Mouse (Mus musculus): ENCODE data around the gene Ctsw. TPM values are rescaled to one million over a fixed set of nuclear protein-coding genes. Genes with fewer than 3 reads are reported as not detected.
"Not testable (repeated sequence)": the region's sequence is repeated elsewhere in the genome, so short reads cannot be mapped to it uniquely, and the experiment has no call there.

The Ctsw gene
- polyA plus RNA-seq, 1 experiment from 2014 or later: 0.84 TPM

DNA sequence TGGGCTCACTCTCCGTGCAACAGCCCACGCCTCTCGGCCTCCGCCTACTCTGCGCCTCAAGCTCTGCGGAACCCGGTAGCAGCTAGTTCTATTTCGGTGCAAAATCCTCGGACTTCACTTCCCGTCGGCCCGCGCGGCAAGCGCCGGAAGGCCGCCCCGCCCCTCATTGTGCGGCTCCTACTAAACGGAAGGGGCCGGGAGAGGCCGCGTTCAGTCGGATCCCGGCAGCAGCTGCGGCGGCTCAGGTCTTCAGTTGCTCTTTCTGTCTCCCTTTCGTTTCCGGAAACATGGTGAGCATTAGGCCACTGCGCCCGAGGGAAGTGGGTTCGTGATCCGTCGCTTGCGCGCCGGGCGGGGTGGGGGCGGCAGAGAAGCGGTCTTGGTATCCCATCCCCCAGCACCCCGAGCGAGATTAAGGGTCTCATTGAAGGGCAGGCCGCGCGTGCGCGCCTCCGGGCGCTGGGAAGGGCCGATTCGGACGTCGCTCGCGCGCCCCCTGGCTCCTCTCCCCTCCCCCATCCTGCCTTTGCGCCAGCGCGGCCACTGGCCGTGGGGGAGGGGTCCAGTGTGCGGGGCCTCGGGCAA is 22.1 kb upstream of the Ctsw start, which contains the start of gene Cfl1:
TSS of gene Cfl1 (plus strand) at position 143 of the 585 bp plus-strand sequence.
- H3K36me3 ChIP-seq (ENCODE audit: control insufficient read depth, insufficient read depth, low read length): peaks cover 22% of the 10 kb centered on the region
- no peaks in the 10 kb centered on the region for H3K9me3 ChIP-seq (replicated peaks; ENCODE audit: control insufficient read depth, low read length)
- H3K4me2 ChIP-seq: peak within 1 kb of the TSS; percentile 82
- peaks cover 19% of the 10 kb centered on the region for H3K4me1 ChIP-seq (ENCODE audit: control insufficient read depth, insufficient read depth, low read length)
- H3K9ac ChIP-seq (ENCODE audit: low read depth, low read length): peak within 1 kb of the TSS; percentile 95
- peak within 1 kb of the TSS; percentile 90 for H3K4me3 ChIP-seq (ENCODE audit: low read depth, low read length)
- no peaks in the 10 kb centered on the region for H3K27me3 ChIP-seq (ENCODE audit: control insufficient read depth, insufficient read depth, low read length)
- peak; percentile 57 for ATAC-seq (replicated peaks; ENCODE audit: insufficient number of reproducible peaks, low FRiP score, low TSS enrichment)
- under 1% methylated on average over 54 of the region's 62 CpGs for WGBS (ENCODE audit: insufficient replicate concordance)
- peak within 1 kb of the TSS; percentile 100 for H3K27ac ChIP-seq (ENCODE audit: low read depth, low read length)

DNA sequence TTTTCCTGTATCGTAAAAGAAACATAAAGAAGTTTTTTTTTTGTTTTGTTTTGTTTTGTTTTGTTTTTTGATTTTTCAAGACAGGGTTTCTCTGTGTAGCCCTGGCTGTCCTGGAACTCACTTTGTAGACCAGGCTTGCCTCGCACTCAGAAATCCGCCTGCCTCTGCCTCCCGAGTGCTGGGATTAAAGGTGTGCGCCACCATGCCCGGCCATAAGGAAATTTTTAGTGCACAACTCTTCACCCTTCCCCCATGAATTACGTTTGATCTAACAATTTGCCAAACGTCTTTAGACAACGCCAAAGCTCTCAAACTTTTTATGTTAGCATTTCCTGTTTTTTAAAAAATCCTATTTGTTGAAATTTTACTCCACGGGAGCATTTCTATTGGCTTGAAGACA is 21.4 kb upstream of the Ctsw start:
- H3K4me2 ChIP-seq: peak overlapping the region; percentile 82
- not testable (repeated sequence) for H3K9me3 ChIP-seq (replicated peaks; ENCODE audit: control insufficient read depth, low read length); ATAC-seq (replicated peaks; ENCODE audit: insufficient number of reproducible peaks, low FRiP score, low TSS enrichment); H3K9ac ChIP-seq (ENCODE audit: low read depth, low read length); H3K27me3 ChIP-seq (ENCODE audit: control insufficient read depth, insufficient read depth, low read length)
- H3K36me3 ChIP-seq (ENCODE audit: control insufficient read depth, insufficient read depth, low read length): peaks cover 23% of the 10 kb centered on the region
- peak overlapping the region; percentile 100 for H3K27ac ChIP-seq (ENCODE audit: low read depth, low read length)
- H3K4me1 ChIP-seq (ENCODE audit: control insufficient read depth, insufficient read depth, low read length): peaks cover 19% of the 10 kb centered on the region
- WGBS (ENCODE audit: insufficient replicate concordance): 47% methylated on average over 10 of the region's 10 CpGs
- peak overlapping the region; percentile 90 for H3K4me3 ChIP-seq (ENCODE audit: low read depth, low read length)

DNA sequence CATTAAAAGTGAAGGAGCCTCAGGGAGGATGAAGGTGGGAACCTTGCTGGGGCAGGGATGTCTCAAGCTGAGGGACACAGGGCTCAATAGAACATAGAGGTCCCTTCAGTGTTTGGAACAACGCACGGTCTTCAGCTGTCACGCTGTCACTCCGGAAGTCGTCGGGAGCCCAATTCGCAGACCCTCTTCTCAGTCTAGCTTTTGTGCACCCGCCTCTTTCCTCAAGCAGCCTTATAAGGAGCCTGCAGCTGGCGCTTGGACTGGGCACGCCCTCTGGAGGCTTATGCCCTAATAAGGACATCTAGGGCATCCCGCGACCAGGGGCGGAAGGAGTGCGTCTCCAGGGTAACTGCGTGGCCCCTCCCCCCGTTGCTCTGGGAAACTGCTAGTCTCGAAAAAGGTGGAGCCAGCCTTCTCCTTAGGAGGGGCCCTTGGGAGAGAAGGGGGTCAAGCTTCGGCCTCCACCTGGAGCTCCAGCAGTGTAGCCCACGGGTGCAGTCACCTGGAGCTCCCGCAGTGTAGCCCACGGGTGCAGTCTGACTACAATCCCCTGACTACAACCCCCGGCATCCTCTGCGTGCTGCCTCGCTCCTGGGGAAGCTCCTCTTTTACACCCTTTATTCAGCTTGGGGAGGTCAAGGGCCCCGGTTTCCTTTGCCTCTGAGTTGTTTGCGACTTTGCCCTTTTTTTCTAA is 20.7 kb upstream of the Ctsw start:
- WGBS (ENCODE audit: insufficient replicate concordance): under 1% methylated on average over 26 of the region's 26 CpGs
- H3K4me1 ChIP-seq (ENCODE audit: control insufficient read depth, insufficient read depth, low read length): peaks cover 19% of the 10 kb centered on the region
- peak overlapping the region; percentile 53 for H3K4me3 ChIP-seq (ENCODE audit: low read depth, low read length)
- H3K4me2 ChIP-seq: peak overlapping the region; percentile 82
- ATAC-seq (replicated peaks; ENCODE audit: insufficient number of reproducible peaks, low FRiP score, low TSS enrichment): peak; percentile 81
- H3K27me3 ChIP-seq (ENCODE audit: control insufficient read depth, insufficient read depth, low read length): no peaks in the 10 kb centered on the region
- peaks cover 21% of the 10 kb centered on the region for H3K36me3 ChIP-seq (ENCODE audit: control insufficient read depth, insufficient read depth, low read length)
- H3K9ac ChIP-seq (ENCODE audit: low read depth, low read length): peak overlapping the region; percentile 76
- H3K27ac ChIP-seq (ENCODE audit: low read depth, low read length): peak overlapping the region; percentile 100
- H3K9me3 ChIP-seq (replicated peaks; ENCODE audit: control insufficient read depth, low read length): no peaks in the 10 kb centered on the region

DNA sequence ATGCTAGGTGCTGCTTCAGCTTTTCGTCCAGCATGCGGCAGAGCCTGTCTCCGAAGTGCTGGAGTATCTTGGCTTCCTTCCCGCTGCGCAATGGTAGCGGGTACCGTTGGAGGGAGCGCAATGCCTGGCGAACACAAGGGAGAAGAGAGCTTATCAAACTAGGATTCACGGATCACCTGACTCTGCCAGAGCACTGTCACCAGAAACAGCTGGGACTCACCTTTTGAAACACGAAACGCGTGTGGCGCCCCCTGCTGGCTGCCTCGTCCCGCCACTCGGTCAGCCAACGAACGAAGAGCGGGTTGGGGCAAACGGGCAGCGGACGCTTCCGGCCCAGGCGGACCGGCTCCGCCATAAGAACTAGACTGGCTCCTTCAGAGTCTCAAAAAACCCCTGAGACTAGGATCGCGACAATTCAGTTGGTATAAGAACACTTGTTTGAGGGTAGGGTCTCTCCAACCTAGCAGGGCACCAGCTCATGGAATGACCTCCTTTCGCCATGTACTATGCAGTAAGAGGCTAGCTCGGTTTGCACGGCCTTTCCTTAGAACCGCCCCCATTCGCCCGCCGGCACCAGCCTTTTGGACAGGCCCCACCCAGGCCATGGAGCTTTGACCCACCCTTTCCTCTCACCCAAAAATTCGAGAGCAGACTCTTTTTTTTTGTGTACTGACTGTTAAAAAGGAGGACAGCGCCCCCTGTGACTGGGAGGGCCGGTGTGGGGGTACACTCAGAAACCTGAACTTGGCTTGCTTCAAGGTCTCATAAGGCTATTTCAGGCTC is 19.7 kb upstream of the Ctsw start, which contains the start of gene Mus81:
TSS of gene Mus81 (minus strand) at position 635 of the 783 bp plus-strand sequence.
- Histone ChIP-seq H3K9ac (ENCODE audit: low read depth, low read length) (peak within 1 kb of the TSS; percentile 76), H3K27me3 (ENCODE audit: control insufficient read depth, insufficient read depth, low read length) (no peaks in the 10 kb centered on the region), H3K4me1 (ENCODE audit: control insufficient read depth, insufficient read depth, low read length) (peaks cover 19% of the 10 kb centered on the region), H3K4me3 (ENCODE audit: low read depth, low read length) (peak within 1 kb of the TSS; percentile 53), H3K9me3 (replicated peaks; ENCODE audit: control insufficient read depth, low read length) (no peaks in the 10 kb centered on the region), H3K36me3 (ENCODE audit: control insufficient read depth, insufficient read depth, low read length) (peaks cover 22% of the 10 kb centered on the region), H3K4me2 (peak within 1 kb of the TSS; percentile 82), H3K27ac (ENCODE audit: low read depth, low read length) (peak within 1 kb of the TSS; percentile 100)
- ATAC-seq (replicated peaks; ENCODE audit: insufficient number of reproducible peaks, low FRiP score, low TSS enrichment): peak; percentile 79
- WGBS (ENCODE audit: insufficient replicate concordance): 1% methylated on average over 39 of the region's 39 CpGs

DNA sequence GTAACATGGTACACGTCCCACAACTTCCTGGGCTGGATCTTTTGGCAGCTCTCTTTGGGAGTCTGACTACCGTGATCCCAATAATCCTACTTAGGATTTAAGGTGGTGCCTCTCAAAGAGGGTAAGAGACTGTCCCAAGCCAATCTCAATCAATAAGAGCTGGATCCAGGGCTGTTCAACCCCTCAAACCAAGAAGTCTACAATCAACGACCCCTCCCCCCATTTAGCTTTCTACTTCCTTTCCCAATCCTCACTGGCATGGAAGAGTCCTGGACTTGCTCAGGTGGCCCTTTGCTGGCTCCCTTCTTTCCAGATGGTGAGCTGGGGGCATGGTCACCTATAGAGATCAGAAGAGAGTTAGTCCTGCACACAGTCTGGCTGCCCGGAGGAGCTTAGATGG is 18.5 kb upstream of the Ctsw start:
- H3K9ac ChIP-seq (ENCODE audit: low read depth, low read length): no peak overlapping the region
- no peaks in the 10 kb centered on the region for H3K9me3 ChIP-seq (replicated peaks; ENCODE audit: control insufficient read depth, low read length)
- H3K4me2 ChIP-seq: peak overlapping the region; percentile 82
- no peak overlapping the region for H3K4me3 ChIP-seq (ENCODE audit: low read depth, low read length)
- H3K36me3 ChIP-seq (ENCODE audit: control insufficient read depth, insufficient read depth, low read length): peaks cover 20% of the 10 kb centered on the region
- H3K27me3 ChIP-seq (ENCODE audit: control insufficient read depth, insufficient read depth, low read length): no peaks in the 10 kb centered on the region
- WGBS (ENCODE audit: insufficient replicate concordance): 81% methylated on average over 4 of the region's 4 CpGs
- ATAC-seq (replicated peaks; ENCODE audit: insufficient number of reproducible peaks, low FRiP score, low TSS enrichment): no peak
- H3K4me1 ChIP-seq (ENCODE audit: control insufficient read depth, insufficient read depth, low read length): peaks cover 12% of the 10 kb centered on the region
- no peak overlapping the region for H3K27ac ChIP-seq (ENCODE audit: low read depth, low read length)

DNA sequence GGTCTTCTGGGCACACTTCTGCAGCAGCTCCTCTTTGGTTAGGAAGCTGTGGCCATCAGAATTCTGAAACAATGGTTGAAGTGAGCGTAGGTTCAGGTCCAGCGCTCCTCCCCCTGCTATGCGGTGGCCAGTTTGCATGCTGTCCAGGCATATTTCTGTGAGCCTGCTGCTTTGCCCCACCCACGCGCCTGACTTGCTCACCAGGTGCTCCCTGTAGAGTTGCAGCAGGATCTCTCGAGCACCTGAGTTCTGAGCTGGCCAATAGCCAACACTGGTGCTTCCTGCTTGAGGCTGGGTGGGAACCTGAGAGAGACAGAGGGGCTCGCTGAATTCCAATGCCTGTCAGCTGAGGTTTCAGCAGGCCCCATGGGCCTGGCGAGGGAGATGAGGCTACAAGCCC is 18.0 kb upstream of the Ctsw start:
- WGBS (ENCODE audit: insufficient replicate concordance): 87% methylated on average over 8 of the region's 8 CpGs

DNA sequence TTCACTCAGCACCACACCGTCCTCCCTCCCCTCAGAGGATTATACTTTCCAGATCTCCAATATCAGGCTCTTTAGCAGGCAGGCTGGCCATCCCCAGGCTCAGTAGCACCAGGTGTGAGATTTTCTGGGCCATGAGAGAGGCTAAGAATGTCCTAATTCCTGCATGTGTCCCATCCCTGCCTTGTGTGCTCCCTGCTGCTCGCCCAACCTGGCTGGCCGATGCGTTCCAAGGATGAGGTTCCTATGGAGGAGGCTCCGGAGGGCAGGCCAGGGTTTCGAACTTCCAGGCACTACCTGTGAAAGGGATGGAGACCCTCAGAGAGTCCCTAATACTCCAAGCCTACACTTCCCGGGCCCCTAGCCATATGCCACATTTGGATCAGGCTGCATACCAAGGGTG is 17.5 kb upstream of the Ctsw start:
- 0 out of 2 replicates have a peak overlapping the region, but pooled peaks have one; percentile 1 for H3K4me2 ChIP-seq
- no peaks in the 10 kb centered on the region for H3K9me3 ChIP-seq (replicated peaks; ENCODE audit: control insufficient read depth, low read length)
- H3K9ac ChIP-seq (ENCODE audit: low read depth, low read length): no peak overlapping the region
- peaks cover 25% of the 10 kb centered on the region for H3K36me3 ChIP-seq (ENCODE audit: control insufficient read depth, insufficient read depth, low read length)
- H3K4me1 ChIP-seq (ENCODE audit: control insufficient read depth, insufficient read depth, low read length): peaks cover 11% of the 10 kb centered on the region; the same call in 1 of the 2 replicates
- 91% methylated on average over 7 of the region's 7 CpGs for WGBS (ENCODE audit: insufficient replicate concordance)
- no peak for ATAC-seq (replicated peaks; ENCODE audit: insufficient number of reproducible peaks, low FRiP score, low TSS enrichment)
- no peaks in the 10 kb centered on the region for H3K27me3 ChIP-seq (ENCODE audit: control insufficient read depth, insufficient read depth, low read length)
- no peak overlapping the region for H3K27ac ChIP-seq (ENCODE audit: low read depth, low read length)
- H3K4me3 ChIP-seq (ENCODE audit: low read depth, low read length): no peak overlapping the region

More for the DNA sequence above, 18.0 kb upstream of the Ctsw start:
- Histone ChIP-seq H3K9ac (ENCODE audit: low read depth, low read length) (no peak overlapping the region), H3K4me3 (ENCODE audit: low read depth, low read length) (no peak overlapping the region), H3K27ac (ENCODE audit: low read depth, low read length) (no peak overlapping the region), H3K27me3 (ENCODE audit: control insufficient read depth, insufficient read depth, low read length) (no peaks in the 10 kb centered on the region), H3K36me3 (ENCODE audit: control insufficient read depth, insufficient read depth, low read length) (peaks cover 25% of the 10 kb centered on the region), H3K9me3 (replicated peaks; ENCODE audit: control insufficient read depth, low read length) (no peaks in the 10 kb centered on the region), H3K4me2 (0 out of 2 replicates have a peak overlapping the region, but pooled peaks have one; percentile 1), H3K4me1 (ENCODE audit: control insufficient read depth, insufficient read depth, low read length) (peaks cover 11% of the 10 kb centered on the region; the same call in 1 of the 2 replicates)
- ATAC-seq (replicated peaks; ENCODE audit: insufficient number of reproducible peaks, low FRiP score, low TSS enrichment): no peak

DNA sequence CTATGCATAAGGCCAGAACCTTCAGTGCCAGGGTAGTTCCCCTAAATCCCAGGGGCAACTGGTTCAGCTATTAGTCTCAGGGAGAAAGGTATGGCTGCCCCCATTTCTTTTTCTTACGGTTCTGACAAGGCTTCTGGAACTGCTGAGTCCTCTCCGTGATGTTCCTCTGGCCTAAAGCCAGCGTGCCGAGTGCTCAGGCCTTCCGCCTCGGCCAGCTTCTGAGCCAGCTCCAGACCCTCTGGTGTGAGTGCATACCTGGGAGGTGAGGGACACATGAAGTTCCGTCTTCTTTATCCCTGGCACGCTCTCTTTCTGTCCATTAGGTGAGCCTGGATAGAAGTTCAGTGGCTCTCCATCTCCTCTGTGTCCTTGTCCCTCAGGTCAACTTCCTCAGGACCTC is 17.1 kb upstream of the Ctsw start:
- Histone ChIP-seq H3K9me3 (replicated peaks; ENCODE audit: control insufficient read depth, low read length) (no peaks in the 10 kb centered on the region), H3K27me3 (ENCODE audit: control insufficient read depth, insufficient read depth, low read length) (no peaks in the 10 kb centered on the region), H3K4me2 (no peak overlapping the region), H3K36me3 (ENCODE audit: control insufficient read depth, insufficient read depth, low read length) (peaks cover 29% of the 10 kb centered on the region), H3K9ac (ENCODE audit: low read depth, low read length) (no peak overlapping the region), H3K4me1 (ENCODE audit: control insufficient read depth, insufficient read depth, low read length) (peaks cover 11% of the 10 kb centered on the region; the same call in 1 of the 2 replicates), H3K27ac (ENCODE audit: low read depth, low read length) (no peak overlapping the region), H3K4me3 (ENCODE audit: low read depth, low read length) (no peak overlapping the region)
- 85% methylated on average over 8 of the region's 8 CpGs for WGBS (ENCODE audit: insufficient replicate concordance)
- no peak for ATAC-seq (replicated peaks; ENCODE audit: insufficient number of reproducible peaks, low FRiP score, low TSS enrichment)
